Comparison of ENCODE assay signal across 8 mouse cellular contexts in the genomic region with DNA sequence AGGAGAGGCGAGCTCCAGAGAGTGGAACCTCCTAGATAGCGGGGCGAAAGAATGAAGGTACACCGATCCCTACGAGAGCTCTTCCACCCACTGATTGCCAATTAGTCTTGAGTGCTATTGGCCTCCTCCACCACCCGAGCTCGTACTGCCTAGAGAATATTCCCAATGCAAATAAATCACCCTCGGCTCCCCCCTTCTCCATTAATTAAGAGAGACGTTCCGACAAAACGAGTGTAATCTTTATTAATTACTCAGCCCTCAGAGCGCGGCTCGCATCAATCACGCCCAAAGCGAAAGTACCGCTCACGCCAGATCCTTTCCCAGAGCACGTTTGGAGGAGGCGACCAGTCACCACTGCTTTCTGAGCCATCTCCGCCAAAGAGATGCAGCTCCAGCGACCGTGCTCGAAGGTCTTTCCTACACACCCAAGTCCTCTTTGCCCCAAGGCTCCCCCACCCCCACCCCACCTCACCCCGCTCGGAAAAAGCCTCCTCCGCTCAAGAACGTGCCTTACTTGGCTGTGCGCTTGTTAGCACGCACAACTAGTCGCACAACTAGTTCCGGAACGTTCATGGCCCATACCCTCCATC. TPM values are rescaled to one million over a fixed set of nuclear protein-coding genes. Genes with fewer than 3 reads are reported as not detected.
A peak's percentile ranks its signal among the peaks of the same experiment; 100 is the strongest.
DNase-seq lines count a peak whose midpoint lies in the region; ATAC-seq and TF ChIP-seq lines count a peak whose summit lies in the region.

No protein-coding gene starts in this region.

- ATAC-seq in heart, embryonic 15.5 days (replicated peaks; ENCODE audit: insufficient number of reproducible peaks, insufficient read depth, low FRiP score, low read depth), result no peak; the same call in 1 of the 2 replicates
- no peak for ATAC-seq in liver, embryonic 15.5 days (ENCODE audit: insufficient read depth)
- 0 out of 2 replicates have a peak, but pooled peaks have one; percentile 9 for ATAC-seq in stomach, postnatal 0 days (ENCODE audit: low FRiP score, low TSS enrichment)
- no peak for ATAC-seq in frontal cortex, adult (ENCODE audit: low TSS enrichment)

- under 1% methylated on average over 33 of the region's 33 CpGs for WGBS in heart, adult 2 months
- WGBS in heart, embryonic 15.5 days, result under 1% methylated on average over 33 of the region's 33 CpGs
- WGBS in liver, embryonic 15.5 days (ENCODE audit: insufficient replicate concordance), result 1% methylated on average over 33 of the region's 33 CpGs
- WGBS in stomach, postnatal 0 days, result under 1% methylated on average over 33 of the region's 33 CpGs

- no peaks in the 10 kb centered on the region for H3K36me3 ChIP-seq in heart, adult 2 months (ENCODE audit: control insufficient read depth, insufficient read depth, low read length)
- H3K36me3 ChIP-seq in heart, embryonic 15.5 days, result no peaks in the 10 kb centered on the region
- H3K36me3 ChIP-seq in liver, embryonic 15.5 days (replicated peaks), result no peaks in the 10 kb centered on the region
- no peaks in the 10 kb centered on the region for H3K36me3 ChIP-seq in stomach, postnatal 0 days (ENCODE audit: control insufficient read depth, insufficient read depth, low read length)

- no peak for TF ChIP-seq CTCF in heart, adult 2 months (IDR thresholded peaks at IDR 0.05)
- no peak for TF ChIP-seq CTCF in stomach, postnatal 0 days (IDR thresholded peaks at IDR 0.05; ENCODE audit: low read depth)

- H3K4me1 ChIP-seq in heart, adult 2 months (ENCODE audit: control insufficient read depth, insufficient read depth, low read length), result peaks cover 1% of the 10 kb centered on the region
- H3K4me1 ChIP-seq in heart, embryonic 15.5 days (replicated peaks), result peaks cover 13% of the 10 kb centered on the region
- no peaks in the 10 kb centered on the region for H3K4me1 ChIP-seq in liver, embryonic 15.5 days (replicated peaks)
- no peaks in the 10 kb centered on the region; the same call in 1 of the 2 replicates for H3K4me1 ChIP-seq in stomach, postnatal 0 days (replicated peaks; ENCODE audit: control insufficient read depth, insufficient read depth)

- peaks cover 43% of the 10 kb centered on the region for H3K27me3 ChIP-seq in heart, adult 2 months (ENCODE audit: control insufficient read depth, insufficient read depth, low read length)
- H3K27me3 ChIP-seq in heart, embryonic 15.5 days, result peaks cover 98% of the 10 kb centered on the region
- H3K27me3 ChIP-seq in liver, embryonic 15.5 days, result peaks cover 99% of the 10 kb centered on the region
- H3K27me3 ChIP-seq in stomach, postnatal 0 days (ENCODE audit: control insufficient read depth, insufficient read depth, low read length), result peaks cover 39% of the 10 kb centered on the region

- no peak overlapping the region for H3K9ac ChIP-seq in heart, adult 2 months (ENCODE audit: low read depth, low read length)
- H3K9ac ChIP-seq in heart, embryonic 15.5 days, result no peak overlapping the region
- H3K9ac ChIP-seq in liver, embryonic 15.5 days, result no peak overlapping the region
- no peak overlapping the region for H3K9ac ChIP-seq in stomach, postnatal 0 days (ENCODE audit: low read length)

- TF ChIP-seq EP300 in heart, adult 2 months (IDR thresholded peaks at IDR 0.05; ENCODE audit: insufficient read depth, low read depth, low read length), result no peak
- no peak for TF ChIP-seq EP300 in stomach, postnatal 0 days (optimal IDR thresholded peaks at IDR 0.05)

- H3K9me3 ChIP-seq in heart, embryonic 15.5 days (replicated peaks), result no peaks in the 10 kb centered on the region
- H3K9me3 ChIP-seq in liver, embryonic 15.5 days (replicated peaks), result no peaks in the 10 kb centered on the region
- no peaks in the 10 kb centered on the region for H3K9me3 ChIP-seq in stomach, postnatal 0 days (ENCODE audit: control insufficient read depth, low read length)

- peak overlapping the region; percentile 74 for H3K4me2 ChIP-seq in heart, embryonic 15.5 days
- peak overlapping the region; percentile 53 for H3K4me2 ChIP-seq in liver, embryonic 15.5 days
- H3K4me2 ChIP-seq in stomach, postnatal 0 days (replicated peaks; ENCODE audit: low read depth), result peak overlapping the region; percentile 60

- intact Hi-C loops in heart, adult 2 months (cut with DNase I), result no loop called here

- peak in 1 of 2 experiments; percentile 13 for DNase-seq in heart, adult 2 months
- DNase-seq in heart, adult 11 months, result no peak
- peak; percentile 16 to 38 for DNase-seq in adrenal gland, postnatal 36 days
- DNase-seq in stomach, postnatal 0 days (ENCODE audit: low spot score), result no peak
- no peak for DNase-seq in frontal cortex, postnatal 14 days (ENCODE audit: low spot score in 2 of 2)

- no peaks in the 10 kb centered on the region for H3K79me2 ChIP-seq in heart, adult 2 months (replicated peaks; ENCODE audit: control insufficient read depth, insufficient read depth, low read length)

- TF ChIP-seq POLR2A in heart, adult 2 months (IDR thresholded peaks at IDR 0.05; ENCODE audit: insufficient read depth, low read depth, low read length), result no peak

- no peak overlapping the region for H3K27ac ChIP-seq in heart, adult 2 months
- no peak overlapping the region for H3K27ac ChIP-seq in heart, embryonic 15.5 days
- H3K27ac ChIP-seq in liver, embryonic 15.5 days (replicated peaks), result no peak overlapping the region
- no peak overlapping the region for H3K27ac ChIP-seq in stomach, postnatal 0 days (replicated peaks)

- peak overlapping the region; percentile 49 for H3K4me3 ChIP-seq in heart, adult 2 months
- H3K4me3 ChIP-seq in heart, embryonic 15.5 days, result peak overlapping the region; percentile 54
- peak overlapping the region; percentile 38 for H3K4me3 ChIP-seq in liver, embryonic 15.5 days (replicated peaks)
- peak overlapping the region; percentile 46 for H3K4me3 ChIP-seq in stomach, postnatal 0 days (ENCODE audit: low read depth, low read length)

RNA-seq across cellular contexts. Expression of a gene that starts 6.8 kb away (rescaled TPM):
- not detected for total RNA-seq in heart, adult 2 months (2021)
- 0.08 TPM in 1 of 2 replicates, not detected in the other for polyA plus RNA-seq in heart, adult 2 months (2012; rRNA removed)
- total RNA-seq in adrenal gland, postnatal 36 days (2021), result not detected
- 0.08 and 0.15 TPM in 2 replicates for polyA plus RNA-seq in heart, embryonic 15.5 days (2015; fragmentation: Nextera tagmentation; extraction: Ambion mirVana)
- 0.02 and 0.06 TPM in 2 replicates for polyA plus RNA-seq in liver, embryonic 15.5 days (2015; fragmentation: Nextera tagmentation; extraction: Ambion mirVana)
- polyA plus RNA-seq in stomach, postnatal 0 days (2015; fragmentation: Nextera tagmentation; extraction: Ambion mirVana), result not detected in 2 replicates

Comparison
In these comparisons a context has a peak if more than half of its experiments do, and no peak if none do; other contexts are left out.
1. DNase-seq: peak in adrenal gland, postnatal 36 days (2 of 2); none in heart, adult 11 months (single experiment), stomach, postnatal 0 days (single experiment) and frontal cortex, postnatal 14 days (0 of 2).
2. Peak in every context shown above with its lines, with median percentiles within 50 percentile points of each other: H3K4me3 ChIP-seq and H3K4me2 ChIP-seq.